ENCODE assay signal across 8 mouse cellular contexts in genomic region chr11:82871031-82871446, GRCm38 (mm10). TPM values are rescaled to one million over a fixed set of nuclear protein-coding genes. Genes with fewer than 3 reads are reported as not detected.
DNase-seq lines count a peak whose midpoint lies in the region; ATAC-seq and TF ChIP-seq lines count a peak whose summit lies in the region.

Gene Rffl (minus strand): TSS chr11:82871210.

- peak within 1 kb of the TSS; percentile 84 for H3K4me2 ChIP-seq in forebrain, embryonic 13.5 days
- H3K4me2 ChIP-seq in liver, postnatal 0 days (ENCODE audit: low read depth, low read length) = peak within 1 kb of the TSS; percentile 70
- H3K4me2 ChIP-seq in neural tube, embryonic 14.5 days (ENCODE audit: low read depth, low read length) = peak within 1 kb of the TSS; percentile 89

- peak within 1 kb of the TSS; percentile 35; the same call in 1 of the 2 replicates for H3K27ac ChIP-seq in forebrain, embryonic 13.5 days
- peak within 1 kb of the TSS; percentile 96 for H3K27ac ChIP-seq in liver, postnatal 0 days (ENCODE audit: low read depth)
- H3K27ac ChIP-seq in neural tube, embryonic 14.5 days (ENCODE audit: low read depth, low read length) = peak within 1 kb of the TSS; percentile 5; the same call in 1 of the 2 replicates

- ATAC-seq in forebrain, embryonic 13.5 days = peak; percentile 97
- peak; percentile 96 for ATAC-seq in liver, postnatal 0 days
- peak; percentile 93 for ATAC-seq in neural tube, embryonic 14.5 days (ENCODE audit: low read depth)

- intact Hi-C loops in heart, postnatal 10 days (cut with DNase I) = loop anchor here (1.0 kb wide), 1 partner anchor 52 kb away; no protein-coding TSS in a partner anchor

- WGBS in forebrain, embryonic 13.5 days = 1% methylated on average over 38 of the region's 43 CpGs
- under 1% methylated on average over 43 of the region's 43 CpGs for WGBS in large intestine, adult 2 months
- WGBS in liver, postnatal 0 days (ENCODE audit: insufficient replicate concordance) = 2% methylated on average over 33 of the region's 43 CpGs
- 0% methylated on average over 43 of the region's 43 CpGs for WGBS in neural tube, embryonic 14.5 days

- peak within 1 kb of the TSS; percentile 98 for H3K4me3 ChIP-seq in E14TG2a.4 (replicated peaks; ENCODE audit: low read length)
- H3K4me3 ChIP-seq in forebrain, embryonic 13.5 days = peak within 1 kb of the TSS; percentile 83
- peak within 1 kb of the TSS; percentile 79 for H3K4me3 ChIP-seq in liver, postnatal 0 days (ENCODE audit: low read depth, low read length)
- H3K4me3 ChIP-seq in neural tube, embryonic 14.5 days (ENCODE audit: low read depth, low read length) = peak within 1 kb of the TSS; percentile 61

- peak; percentile 95 for DNase-seq in c-Kit-positive CD71-positive TER-119-positive erythroid progenitor cells, embryonic 14.5 days (ENCODE audit: low spot score)
- peak; percentile 93 to 97 for DNase-seq in heart, postnatal 10 days
- peak; percentile 77 for DNase-seq in large intestine, adult 2 months (ENCODE audit: low read depth, low spot score)
- peak; percentile 99 for DNase-seq in liver, postnatal 0 days
- DNase-seq in testis, postnatal 10 days (ENCODE audit: low spot score) = peak; percentile 99

- no peaks in the 10 kb centered on the region for H3K36me3 ChIP-seq in E14TG2a.4 (ENCODE audit: insufficient read depth, low read length)
- no peaks in the 10 kb centered on the region for H3K36me3 ChIP-seq in forebrain, embryonic 13.5 days (ENCODE audit: poor library complexity, severe bottlenecking)
- no peaks in the 10 kb centered on the region for H3K36me3 ChIP-seq in liver, postnatal 0 days (replicated peaks; ENCODE audit: insufficient read depth, low read length)
- H3K36me3 ChIP-seq in neural tube, embryonic 14.5 days (ENCODE audit: control insufficient read depth, insufficient read depth, low read length) = no peaks in the 10 kb centered on the region

- peaks cover 48% of the 10 kb centered on the region for H3K4me1 ChIP-seq in E14TG2a.4 (replicated peaks; ENCODE audit: low read depth, low read length)
- peaks cover 31% of the 10 kb centered on the region; the same call in 1 of the 2 replicates for H3K4me1 ChIP-seq in forebrain, embryonic 13.5 days
- peaks cover 9% of the 10 kb centered on the region for H3K4me1 ChIP-seq in liver, postnatal 0 days (ENCODE audit: insufficient read depth)
- no peaks in the 10 kb centered on the region; the same call in 1 of the 2 replicates for H3K4me1 ChIP-seq in neural tube, embryonic 14.5 days (ENCODE audit: control insufficient read depth, insufficient read depth, low read length)

- peaks cover 6% of the 10 kb centered on the region; the same call in 1 of the 2 replicates for H3K27me3 ChIP-seq in E14TG2a.4 (ENCODE audit: insufficient read depth, low read length)
- H3K27me3 ChIP-seq in forebrain, embryonic 13.5 days = no peaks in the 10 kb centered on the region
- H3K27me3 ChIP-seq in liver, postnatal 0 days (ENCODE audit: insufficient read depth, low read length) = no peaks in the 10 kb centered on the region
- H3K27me3 ChIP-seq in neural tube, embryonic 14.5 days (ENCODE audit: control insufficient read depth, insufficient read depth, low read length) = no peaks in the 10 kb centered on the region

- peak within 1 kb of the TSS; percentile 84 for H3K9ac ChIP-seq in forebrain, embryonic 13.5 days
- peak within 1 kb of the TSS; percentile 85 for H3K9ac ChIP-seq in liver, postnatal 0 days (replicated peaks)
- peak within 1 kb of the TSS; percentile 74 for H3K9ac ChIP-seq in neural tube, embryonic 14.5 days (replicated peaks; ENCODE audit: low read depth, low read length)

- peak; percentile 28 for TF ChIP-seq CTCF in E14TG2a.4 (conservative IDR thresholded peaks at IDR 0.05; ENCODE audit: low read length)
- TF ChIP-seq CTCF in liver, postnatal 0 days (IDR thresholded peaks at IDR 0.05; ENCODE audit: low read depth) = peak; percentile 91

- H3K9me3 ChIP-seq in E14TG2a.4 (ENCODE audit: low read length) = no peaks in the 10 kb centered on the region
- H3K9me3 ChIP-seq in forebrain, embryonic 13.5 days (replicated peaks) = no peaks in the 10 kb centered on the region
- no peaks in the 10 kb centered on the region for H3K9me3 ChIP-seq in liver, postnatal 0 days (ENCODE audit: low read length)
- no peaks in the 10 kb centered on the region for H3K9me3 ChIP-seq in neural tube, embryonic 14.5 days (ENCODE audit: control insufficient read depth, low read length)

- no peak for TF ChIP-seq EP300 in liver, postnatal 0 days (IDR thresholded peaks at IDR 0.05; ENCODE audit: low read depth)

RNA-seq across cellular contexts. Expression of gene Rffl, which starts in this region (rescaled TPM):
- 14.4 and 15.1 TPM in 2 replicates for polyA plus RNA-seq in forebrain, embryonic 13.5 days (2015; fragmentation: Nextera tagmentation; extraction: Ambion mirVana)
- total RNA-seq in heart, postnatal 10 days (2021) = 1 to 10 TPM; 4.5 to 5.7 TPM
- 9.4 and 11.7 TPM in 2 replicates for polyA plus RNA-seq in large intestine, adult 2 months (2012; rRNA removed)
- 10.1 and 11.3 TPM in 2 replicates for polyA plus RNA-seq in liver, postnatal 0 days (2015; fragmentation: Nextera tagmentation; extraction: Ambion mirVana)
- 3.9 and 4.8 TPM in 2 replicates for polyA plus RNA-seq in neural tube, embryonic 14.5 days (2014; fragmentation: Nextera tagmentation; extraction: Ambion mirVana)

Comparison
In these comparisons a context has a peak if more than half of its experiments do, and no peak if none do; other contexts are left out.
1. Peak in every context shown above with its lines: DNase-seq, ATAC-seq, H3K4me3 ChIP-seq and H3K27ac ChIP-seq.
2. H3K27ac ChIP-seq: peak in every context shown above with its lines; median percentile 96 in liver, postnatal 0 days; 35 in forebrain, embryonic 13.5 days; 5 in neural tube, embryonic 14.5 days.